Mouse (Mus musculus): ENCODE data around the gene Ssx2ip.

DNA sequence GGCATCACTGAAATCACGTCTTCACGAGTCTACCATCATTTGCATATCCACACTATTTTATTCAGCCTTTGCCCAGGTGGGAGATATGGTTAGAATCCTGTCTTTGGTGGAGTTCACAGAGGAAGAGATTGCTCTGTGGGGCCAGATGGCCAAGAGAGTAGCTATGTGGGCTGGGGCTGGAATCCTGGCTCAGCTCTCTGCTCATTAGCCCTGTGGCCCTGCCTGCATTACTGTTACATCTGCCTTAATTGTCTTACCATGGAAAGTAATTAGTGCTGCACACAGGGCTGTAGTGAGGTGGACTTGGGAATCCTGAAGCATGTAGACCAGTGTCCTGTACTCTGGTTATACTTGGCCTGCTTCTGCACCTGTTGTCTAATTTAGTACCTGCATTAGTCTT, 7.6 kb downstream of the Ssx2ip start:
- TF ChIP-seq CHD2 (IDR thresholded peaks at IDR 0.05; ENCODE audit: low read depth, low read length): no peak
- TF ChIP-seq MAFK (IDR thresholded peaks at IDR 0.05; ENCODE audit: insufficient read depth, low read depth, low read length): no peak
- TF ChIP-seq ZNF384 (IDR thresholded peaks at IDR 0.05; ENCODE audit: low read depth, low read length): no peak
- no peak for TF ChIP-seq HCFC1 (IDR thresholded peaks at IDR 0.05; ENCODE audit: borderline replicate concordance, insufficient read depth, low read length)

All from ES-E14 (cell line).